Mouse (Mus musculus) large intestine, adult 2 months (tissue): ENCODE results near the gene Rcan2. TPM values are rescaled to one million over a fixed set of nuclear protein-coding genes. Genes with fewer than 3 reads are reported as not detected.

Experiments used
- DNase-seq: peaks from one replicate; pipeline ENCODE4 v3.0.0-alpha.2; 2012; ENCODE audit warnings: low read depth, low spot score
- WGBS: fragments of 180-500 bp; shearing (Covaris S2); methylation state at CpG from one replicate; pipeline ENCODE4 v1.1.7; 2018; 5-methylcytosine and 5-hydroxymethylcytosine counted together
- polyA plus RNA-seq: library from polyadenylated mRNA; depleted of rRNA; stranded (reverse); fragments of >200 nt; gene quantifications from 2 replicates; pipeline ENCODE4 v1.2.3, GENCODE M21; 2012

Rcan2 gene
- polyA plus RNA-seq, 1 experiment: 0.72 TPM

DNA sequence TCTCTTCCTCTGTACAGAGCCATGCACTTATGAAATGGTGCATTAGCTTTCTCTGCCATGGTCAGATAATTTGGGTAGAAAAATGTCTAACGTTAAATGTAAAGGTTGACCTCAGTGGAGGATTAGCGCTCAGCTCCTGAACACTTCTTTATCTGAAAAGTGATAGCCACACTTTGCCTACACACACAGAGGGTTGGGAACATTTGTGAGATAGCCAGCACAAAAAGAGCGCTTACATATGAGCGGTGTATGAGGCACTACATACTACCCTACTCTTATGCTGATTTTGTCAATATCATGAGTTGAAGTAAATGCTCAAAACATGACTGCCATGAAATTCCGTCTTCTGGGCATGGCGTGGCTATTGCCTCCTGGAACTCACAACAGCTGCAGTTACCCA, 196.9 kb downstream of the Rcan2 start:
- no peak for DNase-seq
- WGBS: 96% methylated on average over 6 of the region's 6 CpGs

DNA sequence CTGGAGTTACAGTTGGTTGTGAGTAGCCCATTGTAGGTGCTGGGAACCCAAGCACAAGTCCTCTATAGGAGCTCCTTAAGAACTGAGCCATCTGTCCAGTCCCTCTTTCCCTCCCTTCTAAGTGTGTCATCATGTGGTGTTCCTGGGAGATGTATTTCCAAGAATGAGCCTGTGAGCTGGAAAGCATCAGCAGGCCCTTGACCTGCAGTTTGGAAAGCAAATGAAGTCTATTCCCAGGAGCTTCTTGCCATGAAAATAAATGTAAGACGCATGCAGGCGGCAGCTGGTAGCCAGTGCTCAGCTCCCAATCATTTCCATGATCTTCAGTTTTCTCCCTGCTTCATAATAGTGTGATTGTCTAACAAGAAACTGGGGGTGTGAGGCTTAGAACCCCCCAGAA, 203.2 kb downstream of the Rcan2 start:
- no peak for DNase-seq
- WGBS: 88% methylated on average over 2 of the region's 2 CpGs

DNA sequence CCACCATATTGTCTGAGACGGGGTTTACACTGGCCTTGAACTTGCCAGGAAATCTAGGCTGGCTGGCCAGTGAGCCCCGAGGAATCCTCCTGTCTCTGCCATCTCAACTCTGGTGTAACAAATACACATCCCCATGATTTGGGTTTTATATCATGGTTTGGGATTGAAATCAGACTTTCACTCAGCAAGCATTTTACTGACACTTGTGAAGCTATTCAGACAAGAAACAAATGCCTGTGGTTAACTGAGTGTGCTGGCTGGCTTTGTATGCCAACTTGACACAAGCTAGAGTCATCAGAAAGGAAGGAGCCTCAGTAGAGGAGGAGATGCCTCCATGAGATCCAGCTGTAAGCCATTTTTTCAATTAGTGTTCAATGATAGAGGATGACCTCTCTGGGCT, 206.3 kb downstream of the Rcan2 start:
- 87% methylated on average over 2 of the region's 2 CpGs for WGBS
- no peak for DNase-seq

DNA sequence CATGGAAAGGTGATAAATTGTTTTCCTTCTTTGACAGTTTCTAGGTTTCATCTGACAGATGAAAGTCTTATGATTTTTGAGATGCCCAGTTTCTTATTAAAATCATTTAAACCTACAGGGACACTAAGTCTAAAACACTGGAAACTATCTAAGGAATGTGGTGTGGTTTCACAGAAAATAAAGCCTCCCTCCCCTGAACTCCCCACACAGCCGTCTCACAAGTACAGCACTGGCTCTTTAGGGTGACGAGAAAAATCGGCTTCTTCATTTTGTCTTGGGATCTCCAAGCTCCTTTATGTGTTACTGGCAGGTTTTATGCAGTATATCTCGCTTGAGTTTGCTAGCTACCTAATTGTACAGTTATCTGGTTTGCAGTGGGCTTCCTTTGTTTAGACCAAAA, 210.8 kb downstream of the Rcan2 start:
- DNase-seq: no peak
- 71% methylated on average over 4 of the region's 4 CpGs for WGBS

DNA sequence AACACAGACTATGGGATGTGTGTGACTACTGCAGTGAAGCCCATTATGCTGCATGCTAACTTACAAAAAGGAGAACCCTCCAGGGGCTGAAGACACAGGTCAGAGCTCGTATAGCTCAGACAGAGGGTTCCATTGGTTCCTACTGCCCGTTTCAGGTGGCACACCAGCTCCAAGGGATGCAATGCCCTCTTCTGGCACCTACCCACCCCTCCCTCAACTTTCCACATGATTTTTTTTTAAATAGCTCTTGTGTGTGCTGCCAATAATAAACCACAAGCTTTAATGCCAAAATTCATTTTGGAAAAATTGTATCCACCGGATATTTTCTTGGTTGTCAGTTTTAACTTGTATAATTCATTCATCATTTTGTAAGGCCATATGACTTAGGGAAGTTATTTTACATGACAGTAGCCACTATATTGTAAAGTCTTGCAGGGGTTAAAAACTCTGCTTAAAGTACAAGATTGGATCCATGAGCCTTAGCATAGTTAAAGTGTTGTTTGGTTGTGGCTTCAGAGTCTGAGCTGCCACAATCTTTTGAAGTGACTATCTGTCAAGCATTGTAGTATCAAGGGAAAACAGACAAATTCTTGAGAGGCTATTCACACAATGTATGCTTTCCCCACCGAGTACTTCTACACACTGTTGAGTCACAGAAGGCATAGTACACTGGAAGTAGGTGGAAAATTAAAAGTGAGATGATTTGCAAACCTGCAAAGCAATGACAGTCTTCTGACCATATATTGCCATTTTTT, 212.8 kb downstream of the Rcan2 start:
- WGBS: 63% methylated on average over 4 of the region's 4 CpGs

DNA sequence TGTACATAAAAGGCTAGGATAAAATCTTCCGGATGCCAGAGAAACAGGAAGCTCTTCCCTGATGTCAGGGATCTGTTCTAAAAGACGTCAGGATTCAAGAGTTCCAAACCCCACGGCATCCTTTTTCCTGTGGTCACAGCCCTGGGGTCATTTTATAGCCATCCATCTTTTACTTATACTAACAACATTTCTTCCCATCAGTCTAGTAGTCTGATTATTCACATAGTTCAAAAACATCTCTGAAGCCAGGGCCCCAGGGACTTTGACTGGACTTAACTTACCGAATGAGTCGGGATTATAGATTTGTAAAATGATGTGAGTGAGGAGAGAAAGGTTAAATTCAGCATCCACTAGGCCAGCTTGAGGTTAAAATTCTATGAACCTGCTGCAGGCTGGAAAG, 215.2 kb downstream of the Rcan2 start:
- WGBS: 80% methylated on average over 5 of the region's 5 CpGs

More for the DNA sequence above, 212.8 kb downstream of the Rcan2 start:
- no peak for DNase-seq

DNA sequence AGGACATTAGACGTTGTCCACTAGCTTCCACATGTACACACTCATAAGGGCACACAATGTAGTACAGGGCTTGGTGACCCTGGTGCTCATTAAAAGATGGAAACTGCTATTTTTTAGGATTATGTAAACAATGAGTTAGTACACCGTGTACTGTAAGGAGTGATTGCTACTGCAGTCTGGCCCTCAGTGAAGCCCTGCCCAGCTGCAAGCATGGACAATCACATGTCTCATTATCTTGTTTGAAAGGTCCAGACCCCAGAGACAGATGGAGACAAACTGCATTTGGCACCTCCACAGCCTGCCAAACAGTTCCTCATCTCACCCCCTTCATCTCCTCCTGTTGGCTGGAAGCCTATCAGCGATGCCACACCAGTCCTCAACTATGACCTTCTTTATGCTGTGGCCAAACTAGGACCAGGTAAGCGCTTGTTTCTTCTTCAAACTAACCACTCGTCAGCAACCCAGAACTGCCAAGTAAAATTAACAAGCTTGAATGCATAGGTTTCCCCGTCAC, 219.6 kb downstream of the Rcan2 start:
- no peak for DNase-seq
- 69% methylated on average over 6 of the region's 6 CpGs for WGBS

More for the DNA sequence above, 215.2 kb downstream of the Rcan2 start:
- DNase-seq: no peak

DNA sequence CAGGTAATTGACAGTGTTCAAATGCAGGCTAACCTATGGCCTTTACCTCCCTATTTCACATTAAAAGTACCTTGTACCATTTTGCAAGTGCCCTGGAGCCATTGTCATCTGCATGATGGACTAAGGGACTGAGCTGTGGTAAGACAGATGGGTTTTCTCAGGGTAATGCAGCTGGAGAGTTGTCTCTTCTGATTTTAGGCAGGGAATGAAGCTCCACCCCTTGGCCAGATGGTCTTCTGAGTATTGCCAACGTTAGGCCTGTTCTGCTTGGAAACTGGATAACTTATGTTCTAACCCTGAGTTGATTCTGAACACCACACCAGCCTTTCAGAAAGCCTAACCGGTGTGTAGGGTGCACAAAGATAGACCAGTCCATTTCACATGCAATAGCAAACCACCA, 222.7 kb downstream of the Rcan2 start:
- DNase-seq: no peak
- WGBS: 56% methylated on average over 2 of the region's 2 CpGs

DNA sequence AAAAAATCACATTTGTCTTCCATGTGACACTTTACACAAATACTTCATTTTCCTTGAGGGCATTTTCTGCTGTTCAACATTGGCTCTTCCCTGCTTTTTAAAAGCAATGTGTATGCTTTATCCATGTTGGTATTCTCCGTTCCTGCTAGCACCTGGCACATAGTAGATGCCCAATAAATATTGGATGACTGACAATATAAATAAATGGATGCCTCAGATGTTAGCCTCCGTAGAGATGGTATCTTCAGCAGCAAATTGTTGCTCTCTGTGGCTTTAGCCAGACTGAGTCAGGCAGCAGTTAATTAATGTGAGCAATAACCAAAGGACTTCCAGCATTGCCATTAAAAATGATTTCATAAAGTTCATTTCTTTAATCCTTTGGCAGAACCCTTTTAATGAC, 223.9 kb downstream of the Rcan2 start:
- WGBS: 56% methylated on average over 2 of the region's 2 CpGs
- DNase-seq: no peak

DNA sequence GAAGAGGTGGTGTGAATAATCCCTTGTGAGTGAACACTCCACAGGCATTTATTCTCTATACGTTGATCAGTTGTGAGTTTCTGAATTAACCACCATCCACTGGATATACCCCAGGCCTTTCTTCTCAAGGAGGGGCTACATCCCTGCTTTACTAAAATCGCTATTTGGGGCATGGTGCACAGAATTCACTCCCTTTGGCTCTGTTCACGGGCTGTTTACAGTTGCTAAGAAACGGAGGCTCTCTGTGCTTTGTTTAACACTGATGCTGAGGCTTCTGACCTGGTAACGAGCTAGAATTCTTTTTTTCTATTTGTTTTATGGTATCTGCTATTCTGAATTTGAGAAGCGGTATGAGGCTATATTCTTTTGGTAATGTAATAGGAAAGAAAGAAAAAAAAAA, 224.8 kb downstream of the Rcan2 start:
- 58% methylated on average over 6 of the region's 6 CpGs for WGBS
- no peak for DNase-seq

DNA sequence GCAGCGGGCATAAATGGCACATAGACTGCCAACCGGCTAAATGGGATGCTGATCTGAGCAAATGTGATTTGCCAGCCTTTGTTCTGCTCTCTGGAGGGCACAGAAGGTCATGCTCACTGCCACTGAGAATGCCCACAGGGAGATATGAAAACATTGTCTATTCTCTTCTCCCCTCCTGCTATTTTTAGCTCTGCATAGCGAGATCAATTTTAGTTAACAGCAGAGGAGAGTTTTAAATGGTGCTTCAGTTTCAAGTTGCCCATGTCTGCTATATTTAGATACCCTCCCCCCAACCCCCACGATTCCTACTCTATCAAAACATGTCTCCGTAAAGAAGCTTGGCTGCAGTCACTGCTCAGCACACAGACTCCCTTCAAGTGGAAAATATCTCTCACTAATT, 225.2 kb downstream of the Rcan2 start:
- no peak for DNase-seq
- 60% methylated on average over 5 of the region's 5 CpGs for WGBS

DNA sequence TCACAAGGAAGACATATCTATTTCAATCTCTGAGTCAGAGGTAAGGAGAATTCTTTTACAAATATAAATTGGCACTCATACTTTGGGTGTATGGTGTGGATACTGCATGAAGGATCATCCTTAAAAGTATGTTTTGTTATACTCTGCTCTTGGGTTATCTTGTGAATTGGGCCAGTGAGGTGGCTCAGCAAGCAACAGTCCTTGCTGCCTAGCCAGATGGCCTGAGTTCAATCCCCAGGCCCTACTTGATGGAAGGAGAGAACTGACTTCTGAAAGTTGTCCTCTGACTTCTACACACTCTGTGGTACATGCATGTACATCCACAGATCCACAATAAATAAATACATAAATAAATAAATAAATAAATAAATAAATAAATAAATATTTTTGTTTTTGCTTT, 225.6 kb downstream of the Rcan2 start:
- no peak for DNase-seq

DNA sequence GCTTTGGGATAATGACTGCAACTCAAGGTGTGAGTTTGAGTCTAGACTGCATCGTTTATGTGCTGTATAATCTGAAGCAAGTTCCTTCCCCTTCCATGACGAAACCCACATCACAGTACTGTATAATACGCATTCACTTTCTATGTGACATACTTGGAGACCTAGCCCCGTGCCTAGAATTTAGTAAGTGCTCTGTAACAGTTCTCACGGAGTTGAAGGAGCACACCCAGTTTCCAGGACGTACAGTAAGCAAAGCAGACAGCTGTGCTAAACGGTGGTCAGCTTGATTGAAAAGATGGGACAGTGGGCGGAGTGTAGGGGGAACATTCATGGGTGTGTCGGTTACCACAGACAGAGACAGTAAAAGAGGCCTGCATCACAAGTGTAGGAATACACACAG, 226.2 kb downstream of the Rcan2 start:
- 76% methylated on average over 9 of the region's 9 CpGs for WGBS
- no peak for DNase-seq

DNA sequence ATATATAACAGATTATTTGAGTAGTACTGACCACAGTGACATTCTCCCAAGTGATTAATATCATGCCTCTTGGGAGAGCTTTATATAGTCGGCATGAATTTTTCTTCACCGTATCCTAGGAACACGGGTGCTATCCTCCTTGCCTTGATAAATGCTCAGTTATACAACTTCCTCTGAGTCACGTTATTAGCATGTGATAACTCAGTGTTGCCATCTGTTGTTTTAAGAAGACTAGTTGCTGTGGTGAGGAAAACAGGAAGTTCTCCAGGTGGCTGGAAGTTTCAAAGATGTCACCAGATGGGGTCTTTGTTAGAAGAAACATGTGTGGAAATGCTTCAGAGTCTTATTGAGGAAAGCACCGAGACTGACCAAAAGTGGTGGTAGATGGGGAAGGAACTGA, 228.5 kb downstream of the Rcan2 start:
- no peak for DNase-seq
- 57% methylated on average over 5 of the region's 5 CpGs for WGBS

DNA sequence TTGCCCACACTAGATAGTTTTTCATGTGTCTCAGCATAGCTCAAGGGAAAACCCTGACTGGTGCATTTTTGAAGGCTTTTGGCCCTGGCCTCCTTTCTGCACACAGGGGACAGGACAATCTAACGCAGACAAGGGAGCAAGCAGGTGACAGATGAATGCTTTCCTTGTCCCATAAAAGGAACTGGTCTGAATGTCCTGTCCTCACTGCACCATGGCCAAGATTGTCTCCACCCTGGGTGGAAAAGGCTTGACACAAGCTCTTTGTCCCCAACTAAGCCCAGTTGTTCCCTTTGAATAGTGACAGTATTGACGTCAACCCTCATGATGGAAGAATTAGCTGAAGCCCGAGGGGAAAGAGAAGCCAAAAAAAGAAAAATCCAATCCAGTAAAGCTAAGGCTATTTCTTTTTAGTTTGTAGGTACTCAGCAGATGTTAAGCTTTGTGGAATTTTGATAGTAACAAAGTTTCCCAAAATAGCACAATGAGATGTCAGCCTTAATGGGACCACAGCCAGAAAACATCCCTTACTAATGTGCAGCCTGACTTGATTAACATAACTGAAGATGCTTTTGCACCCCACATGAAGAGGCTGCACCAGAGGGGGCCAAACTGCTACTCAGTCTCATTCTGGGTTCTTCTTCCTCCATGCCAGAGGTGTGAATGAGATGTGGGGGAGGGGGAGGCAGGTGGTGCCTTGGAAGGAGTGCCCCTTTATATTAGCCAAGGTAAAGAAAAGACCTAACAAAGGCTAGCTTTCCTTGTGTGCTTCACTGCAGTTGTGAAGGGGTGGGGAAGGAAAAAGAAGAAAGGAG, 229.8 kb downstream of the Rcan2 start:
- DNase-seq: no peak
- WGBS: 63% methylated on average over 3 of the region's 3 CpGs

DNA sequence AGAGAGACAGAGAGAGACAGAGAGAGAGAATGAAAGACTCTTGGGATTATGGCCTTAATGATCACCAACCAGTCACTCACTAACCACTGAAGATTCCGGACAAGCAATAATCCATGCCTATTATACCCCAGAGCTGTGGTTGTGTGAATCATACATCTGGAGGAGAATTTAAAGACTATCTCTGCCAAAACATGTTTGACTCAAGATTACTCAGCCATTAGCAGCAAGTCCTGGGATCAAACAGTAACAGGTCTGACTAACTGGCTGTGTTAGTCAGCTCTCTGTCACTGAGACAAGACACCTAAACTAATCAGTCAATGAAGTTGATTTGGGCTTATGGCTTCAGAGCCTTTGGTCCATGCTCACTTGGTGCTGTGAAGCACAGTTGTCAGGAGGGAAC, 233.9 kb downstream of the Rcan2 start:
- DNase-seq: no peak
- 81% methylated on average over 1 of the region's 1 CpGs for WGBS

DNA sequence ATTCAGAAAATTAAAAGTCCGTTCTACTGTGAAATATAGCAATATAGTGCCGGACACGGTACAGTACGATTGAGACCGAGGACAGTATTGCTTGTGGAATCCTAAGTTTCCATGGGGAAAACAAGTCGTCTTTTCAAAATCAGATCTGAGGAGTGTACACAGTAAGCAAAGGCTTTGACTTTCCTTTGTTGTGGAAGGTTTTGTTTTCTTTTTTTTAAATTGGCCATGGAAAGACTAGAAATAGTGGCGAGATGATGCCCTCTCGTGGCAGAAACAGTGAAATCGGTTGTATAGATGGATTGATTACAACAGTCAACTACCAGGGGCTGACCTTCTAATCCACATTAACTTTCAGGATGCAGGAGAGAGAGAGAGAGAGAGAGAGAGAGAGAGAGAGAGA, 237.5 kb downstream of the Rcan2 start:
- 73% methylated on average over 9 of the region's 9 CpGs for WGBS
- DNase-seq: no peak

DNA sequence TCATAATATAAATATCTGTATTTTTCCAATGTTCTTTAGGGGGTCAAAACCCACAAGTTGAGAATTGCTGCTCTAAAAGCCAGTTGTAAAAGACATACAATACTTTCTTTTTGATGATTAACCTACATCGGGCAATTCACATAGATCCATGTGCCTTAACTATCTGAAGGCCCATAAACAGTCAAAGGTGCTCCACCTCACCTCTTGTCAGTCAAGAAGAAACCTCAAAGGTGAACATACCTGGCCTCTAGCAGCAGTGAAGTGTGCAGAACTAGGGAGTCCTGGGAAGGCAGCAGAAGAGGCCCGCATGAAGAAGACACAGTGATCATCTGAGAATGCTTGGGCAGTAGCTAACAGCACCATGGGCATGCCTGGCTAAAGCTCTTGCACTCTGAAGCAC, 239.3 kb downstream of the Rcan2 start:
- WGBS: 49% methylated on average over 2 of the region's 2 CpGs
- DNase-seq: no peak

DNA sequence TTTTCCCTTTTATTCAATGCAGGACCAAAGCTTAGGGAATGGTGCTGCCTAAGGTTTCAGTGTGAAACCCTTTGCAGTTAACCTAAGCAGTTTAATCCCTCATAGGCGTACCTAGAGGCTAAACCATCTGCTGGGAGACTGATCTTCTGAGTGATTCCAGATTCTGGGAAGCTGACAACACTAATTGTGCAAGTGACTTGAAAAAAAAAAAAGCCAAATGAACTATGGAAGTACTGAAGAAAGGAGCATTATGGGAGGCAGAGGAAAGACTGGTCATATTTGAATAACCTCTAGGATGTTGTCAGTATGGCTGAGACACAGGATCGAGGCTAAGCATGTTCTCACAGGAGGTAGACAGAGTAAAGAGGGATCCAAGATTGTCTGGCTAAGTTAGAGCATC, 241.2 kb downstream of the Rcan2 start:
- no peak for DNase-seq
- WGBS: 78% methylated on average over 2 of the region's 2 CpGs

DNA sequence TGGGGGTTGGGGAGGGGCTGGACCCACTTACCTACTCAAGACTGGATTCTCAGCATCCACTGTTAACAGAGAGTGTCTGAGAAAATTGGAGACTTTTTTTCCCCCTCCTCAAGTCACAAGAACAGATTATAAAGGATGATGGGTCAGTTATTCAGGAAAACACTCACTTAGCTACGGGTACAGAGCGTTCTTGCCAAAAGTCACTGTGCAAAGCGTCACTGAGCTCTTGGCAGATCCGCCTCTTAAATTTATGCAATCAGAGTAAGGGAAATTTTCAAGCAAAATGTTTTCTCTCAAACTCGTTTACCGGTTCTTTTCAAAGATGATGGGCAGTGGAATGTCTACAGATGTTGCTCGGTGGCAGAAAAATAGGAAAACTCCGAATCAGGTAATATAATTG, 241.7 kb downstream of the Rcan2 start:
- DNase-seq: no peak
- 79% methylated on average over 8 of the region's 8 CpGs for WGBS

DNA sequence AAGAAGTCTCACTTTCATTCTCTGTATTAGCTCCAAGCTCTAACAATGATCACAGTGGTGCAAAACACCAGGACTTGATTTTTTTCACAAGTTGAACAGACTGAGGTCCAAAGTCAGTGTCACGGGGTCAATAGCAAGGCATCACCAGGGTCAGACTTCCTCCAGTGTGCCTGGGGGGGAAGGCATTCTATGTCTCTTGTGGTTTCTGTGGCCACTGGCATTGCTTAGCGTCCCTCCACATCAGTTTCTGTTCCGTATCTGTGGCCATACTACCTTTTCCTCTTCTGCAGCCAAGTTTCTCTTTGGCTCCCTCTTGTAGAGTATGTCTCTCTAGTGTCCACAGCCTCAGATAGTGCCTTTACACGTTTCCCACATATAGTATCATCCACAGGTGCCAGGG, 252.3 kb downstream of the Rcan2 start:
- 64% methylated on average over 4 of the region's 4 CpGs for WGBS
- DNase-seq: no peak
